Mouse (Mus musculus) ES-E14 (cell line): ENCODE data around the gene Bcl2l14.

Experiments
- CHD2 ChIP-seq: IDR thresholded peaks from 2 replicates; pipeline ENCODE4 v1.6.1; 2014; ENCODE audit warnings: mild to moderate bottlenecking, low read depth, low read length, inconsistent platforms
- HCFC1 ChIP-seq: IDR thresholded peaks from 2 replicates; pipeline ENCODE4 v1.6.1; 2012; ENCODE audit warnings: low read length, inconsistent platforms, borderline replicate concordance; ENCODE audit not compliant: insufficient read depth
- MAFK ChIP-seq: IDR thresholded peaks from 2 replicates; pipeline ENCODE4 v1.6.1; 2014; ENCODE audit warnings: mild to moderate bottlenecking, low read depth, low read length, inconsistent platforms; ENCODE audit not compliant: insufficient read depth
- ZNF384 ChIP-seq: IDR thresholded peaks from 2 replicates; pipeline ENCODE4 v1.6.1; 2012; ENCODE audit warnings: low read depth, low read length, inconsistent platforms

DNA sequence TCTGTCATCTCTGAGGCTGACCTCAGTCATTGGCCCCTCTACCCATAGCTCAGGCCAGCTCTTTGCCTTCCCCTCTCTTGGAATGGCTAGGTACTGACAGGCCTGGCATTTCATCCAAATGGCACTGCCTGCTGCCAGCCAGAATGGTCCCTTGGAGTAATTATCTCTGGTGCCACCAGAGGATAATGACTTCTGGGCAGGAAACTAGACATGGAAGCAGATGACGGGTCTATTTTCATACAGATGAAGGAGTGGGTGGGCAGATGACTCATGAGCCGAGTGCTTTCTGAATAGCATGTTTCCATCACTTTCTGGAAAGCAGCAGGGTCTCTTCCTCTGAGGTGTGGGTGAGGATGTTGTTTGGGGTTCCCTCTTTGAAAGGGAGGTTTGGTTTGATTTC lies 23.2 kb upstream of the Bcl2l14 start:
- TF ChIP-seq ZNF384, result no peak
- TF ChIP-seq MAFK, result no peak
- TF ChIP-seq HCFC1, result no peak
- no peak for TF ChIP-seq CHD2
